Mouse (Mus musculus) left cerebral cortex, postnatal 14 days (tissue): ENCODE measurements around the gene Gpr132. TPM values are rescaled to one million over a fixed set of nuclear protein-coding genes. Genes with fewer than 3 reads are reported as not detected.
"Not testable (repeated sequence)": the region's sequence is repeated elsewhere in the genome, so short reads cannot be mapped to it uniquely, and the experiment has no call there.

ENCODE experiments used
- DNase-seq, 2 experiments: peaks; one replicate each; pipeline ENCODE4 v3.0.0; 2021 to 2022; ENCODE audit warnings: low spot score in 2 of 2, mixed read lengths in 1 of 2
- intact Hi-C: fragments of 180-260 bp; cut with DNase I; formaldehyde crosslinking; loops from one replicate; pipeline ENCODE4 v1.15.1; 2025
- total RNA-seq, 2 experiments: library from RNA; stranded (reverse); gene quantifications; 2 replicates each; pipeline ENCODE4 v1.2.3; 2021

Gene Gpr132
- total RNA-seq, 2 experiments from 2014 or later = not detected

GRCm38 (mm10) chr12:112829244-112829864 lies 38.7 kb downstream of the Gpr132 start, which contains the start of gene Cdca4:
Cdca4 (minus strand) TSS chr12:112829423.
- DNase-seq = peak; percentile 97 to 98
- intact Hi-C loops = loop anchor here (2.0 kb wide), 1 partner anchor 21 kb away; the partner anchor contains the start of gene Clba1

DNA sequence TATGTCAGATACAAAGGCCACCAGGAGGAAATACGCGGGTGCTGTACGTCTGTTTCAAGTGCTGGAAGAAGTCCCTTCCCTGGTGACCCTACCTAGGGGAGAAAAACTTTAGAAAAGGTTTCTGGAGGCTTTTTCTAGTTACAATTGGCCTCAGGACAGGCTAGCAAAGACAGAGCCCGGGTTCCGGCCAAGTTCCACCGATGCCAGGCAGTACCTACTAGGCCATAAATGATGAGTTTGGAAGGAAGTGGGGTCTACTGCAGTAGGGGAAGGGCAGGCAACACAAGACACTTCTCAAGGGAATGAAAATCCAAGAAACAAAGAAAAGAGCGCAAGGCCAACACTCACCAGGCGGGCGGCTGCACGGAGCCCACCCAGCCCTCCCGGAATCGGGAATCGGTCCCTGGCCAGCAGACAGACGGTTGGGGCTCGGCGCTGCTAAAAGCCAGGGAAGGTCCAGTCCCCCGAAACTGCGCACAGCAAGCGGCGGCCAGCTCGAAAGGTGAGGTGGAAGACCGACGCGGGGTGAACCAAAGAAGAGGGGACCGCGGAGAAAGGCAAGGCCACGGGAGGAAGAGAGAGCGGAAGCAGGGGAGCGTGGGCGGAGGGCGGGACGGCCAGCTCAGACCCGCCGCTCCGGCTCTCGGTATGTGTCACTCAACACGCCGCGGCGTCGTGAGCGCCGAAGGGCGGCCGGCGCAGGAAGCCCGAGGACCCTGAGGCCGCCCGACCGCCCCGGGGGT lies 39.4 kb downstream of the Gpr132 start:
- peak in 1 of 2 experiments; percentile 69 for DNase-seq
- intact Hi-C loops = loop anchor here (2.0 kb wide), 1 partner anchor 20 kb away; the partner anchor contains the start of gene Clba1

GRCm38 (mm10) chr12:112825901-112826300 lies 42.1 kb downstream of the Gpr132 start:
- no peak for DNase-seq
- intact Hi-C loops = no loop called here

GRCm38 (mm10) chr12:112823221-112823620 lies 44.8 kb downstream of the Gpr132 start:
- DNase-seq = no peak
- intact Hi-C loops = no loop called here

DNA sequence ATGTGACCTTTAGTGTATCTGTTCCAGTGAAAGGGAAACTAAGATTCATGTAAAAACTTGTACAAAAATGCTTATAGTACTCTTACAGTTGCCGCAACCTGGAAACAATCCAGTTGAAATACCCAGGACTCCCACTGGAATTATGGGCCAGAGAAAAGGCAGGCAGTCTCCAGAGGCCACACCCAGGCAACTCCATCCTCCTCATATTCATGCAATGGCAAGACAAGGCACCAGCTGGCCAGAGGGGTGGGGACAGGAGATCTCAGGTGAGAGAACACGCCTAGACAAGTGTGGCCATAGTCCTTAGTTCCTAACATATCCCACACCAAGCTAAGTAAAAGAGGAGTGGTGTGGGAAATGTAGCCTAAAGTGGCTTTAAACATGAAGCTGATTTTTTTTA lies 45.4 kb downstream of the Gpr132 start:
- no peak for DNase-seq
- intact Hi-C loops = no loop called here

- intact Hi-C loops = no loop called here
- DNase-seq = no peak
Observed at GRCm38 (mm10) chr12:112821974-112822373, 46.1 kb downstream of the Gpr132 start.

- intact Hi-C loops = no loop called here
- no peak for DNase-seq
Observed at GRCm38 (mm10) chr12:112821216-112821615, 46.8 kb downstream of the Gpr132 start.

DNA sequence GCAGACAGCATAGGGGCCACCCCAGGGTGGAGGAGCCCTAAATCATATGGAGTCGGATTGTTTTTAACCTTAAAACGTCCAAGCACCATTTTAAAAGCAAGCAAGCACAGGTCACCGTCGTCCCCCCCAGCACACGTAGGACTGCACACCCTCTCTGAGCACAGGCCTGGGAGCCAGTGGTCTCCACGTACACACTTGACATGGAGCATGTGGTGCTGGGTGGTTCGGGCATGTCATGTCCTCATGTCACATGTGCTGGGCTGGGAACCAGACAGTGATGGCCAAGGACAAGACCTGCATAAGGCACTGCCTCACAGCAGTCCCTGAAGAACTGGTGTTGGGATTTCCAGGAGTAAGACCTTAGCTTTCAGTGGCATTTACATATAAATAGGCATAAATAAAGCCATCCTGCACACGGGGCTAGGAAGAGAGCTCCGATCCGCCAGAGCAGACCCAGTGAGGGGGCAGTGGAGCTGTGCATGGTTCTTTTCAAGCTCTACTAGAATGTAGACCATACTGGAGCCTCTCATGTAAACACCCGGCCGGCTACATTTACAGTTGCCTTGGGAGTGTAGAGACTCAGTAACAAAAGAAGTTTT lies 47.5 kb downstream of the Gpr132 start:
- intact Hi-C loops = no loop called here
- no peak for DNase-seq

DNA sequence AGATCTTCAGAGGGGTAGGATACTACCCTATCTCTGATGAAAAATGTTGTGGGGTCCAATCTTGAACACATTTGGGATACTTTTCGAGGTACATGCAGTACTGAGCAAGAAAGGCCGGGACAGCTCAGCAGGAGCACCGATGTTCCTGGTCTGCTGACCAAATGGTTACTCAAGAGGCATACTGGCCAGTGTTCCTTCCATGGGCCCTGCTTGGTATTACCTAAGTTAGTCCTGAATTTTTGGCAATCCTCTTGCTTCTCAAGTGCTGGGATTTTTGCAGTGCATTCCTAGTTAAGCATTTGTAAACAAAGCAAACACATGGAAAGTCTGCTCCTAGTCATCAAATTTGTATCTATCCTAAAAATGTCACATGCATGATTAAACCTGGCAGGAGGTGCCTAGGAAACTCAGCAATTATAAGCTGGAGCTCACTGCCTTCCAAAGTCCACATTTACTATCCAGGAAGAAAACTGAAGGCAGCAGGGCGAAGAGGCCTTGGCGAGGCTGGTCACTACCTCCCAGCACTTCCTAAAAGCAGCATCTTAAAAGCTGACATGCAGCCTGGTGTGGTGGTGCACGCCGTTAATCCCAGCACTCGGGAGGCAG lies 48.9 kb downstream of the Gpr132 start:
- no peak for DNase-seq
- intact Hi-C loops = no loop called here

- intact Hi-C loops, DNase-seq: not testable (repeated sequence)
Observed at GRCm38 (mm10) chr12:112816866-112817265, 51.2 kb downstream of the Gpr132 start.

DNA sequence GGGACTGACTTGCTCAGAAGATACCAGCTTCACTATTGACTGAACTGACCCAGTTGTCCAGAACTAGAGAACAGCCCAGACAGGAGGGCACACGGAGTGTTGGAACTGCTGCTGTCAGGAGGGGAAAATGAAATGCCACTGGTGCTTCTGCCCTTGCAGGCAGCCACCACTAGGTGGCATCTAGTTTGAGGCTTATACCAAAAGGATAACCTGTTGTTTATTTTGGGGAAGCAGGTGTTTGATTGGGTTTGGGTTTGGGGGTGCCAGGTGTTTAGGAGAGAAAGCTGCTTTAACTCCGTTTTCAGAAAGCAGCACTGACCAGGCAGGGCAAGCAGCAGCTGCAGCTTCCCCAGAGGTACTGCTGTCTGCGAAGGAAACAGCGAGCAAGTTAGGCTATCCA lies 51.7 kb downstream of the Gpr132 start:
- intact Hi-C loops = no loop called here
- DNase-seq = peak; percentile 70 to 78

DNA sequence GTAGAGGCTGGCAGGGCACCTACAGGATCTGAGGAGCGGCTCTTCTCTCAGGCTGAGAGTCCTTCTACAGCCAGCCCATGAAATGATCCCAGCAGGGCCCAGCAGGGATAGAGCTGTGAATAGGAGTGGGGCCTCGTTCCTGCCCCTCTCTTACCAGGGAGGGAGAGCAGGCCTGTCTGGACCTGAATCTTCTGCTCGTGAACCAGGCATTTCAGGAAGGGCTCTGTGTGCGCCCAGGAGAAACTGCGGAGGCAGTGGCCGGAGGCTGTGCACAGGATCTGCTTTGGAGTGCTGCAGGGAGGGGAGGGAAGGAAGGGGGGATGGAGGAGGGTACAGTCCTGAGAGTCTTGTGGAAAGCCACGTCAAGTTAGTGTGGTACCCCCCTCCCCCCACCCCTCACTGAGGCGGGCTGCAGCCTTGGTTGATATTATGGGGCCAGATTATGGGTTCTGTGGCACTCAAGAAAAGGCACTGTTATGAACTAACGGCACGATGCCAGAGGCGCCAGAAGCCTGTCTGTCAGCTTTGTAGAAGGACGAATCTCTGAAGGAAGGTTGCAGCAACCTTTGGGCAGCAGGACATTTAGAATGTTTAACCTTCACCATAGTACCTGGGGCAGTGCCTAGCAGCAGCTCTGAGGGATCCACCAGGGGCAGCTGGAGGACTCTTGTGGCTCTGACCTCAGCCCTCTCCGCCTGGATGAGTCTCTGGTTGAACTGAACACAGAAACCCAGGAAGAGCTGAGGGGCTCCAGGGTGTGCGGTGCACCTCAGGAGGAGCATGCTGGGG lies 53.2 kb downstream of the Gpr132 start:
- DNase-seq = no peak
- intact Hi-C loops = no loop called here

DNA sequence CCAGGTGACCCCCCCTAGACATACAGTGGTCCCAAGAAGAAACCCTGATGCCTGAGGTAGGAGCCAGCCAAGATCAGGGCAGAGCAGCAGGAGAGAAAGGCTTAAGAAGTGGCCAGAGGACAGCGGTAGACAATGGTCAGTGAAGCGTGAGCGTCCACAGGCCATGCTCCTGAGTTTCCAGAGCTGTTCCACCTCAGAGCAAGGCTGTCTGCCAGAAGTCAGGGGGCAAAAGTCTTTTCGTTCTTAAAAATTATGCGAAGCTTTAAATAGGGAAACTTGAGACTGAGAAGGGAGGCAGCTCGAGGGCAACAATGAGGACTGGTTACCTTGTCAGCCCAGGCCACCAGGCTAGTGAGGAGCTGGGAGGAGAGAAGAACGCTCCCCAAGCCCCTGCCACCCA lies 54.7 kb downstream of the Gpr132 start:
- no peak for DNase-seq
- intact Hi-C loops = no loop called here

- intact Hi-C loops = no loop called here
- DNase-seq = no peak
Observed at GRCm38 (mm10) chr12:112810092-112810885, 57.7 kb downstream of the Gpr132 start.

GRCm38 (mm10) chr12:112809641-112810040 lies 58.4 kb downstream of the Gpr132 start:
- intact Hi-C loops = loop anchor here (2.0 kb wide), 1 partner anchor 19 kb away; the partner anchor contains the start of gene Cdca4
- no peak for DNase-seq

GRCm38 (mm10) chr12:112808587-112809364 lies 59.3 kb downstream of the Gpr132 start, which contains the start of gene Clba1:
Clba1 (plus strand) TSS chr12:112808937.
- DNase-seq = peak; percentile 94 to 97
- intact Hi-C loops = loop anchor here (2.0 kb wide), 1 partner anchor 20 kb away; the partner anchor contains the start of gene Cdca4

GRCm38 (mm10) chr12:112808212-112808586 lies 59.8 kb downstream of the Gpr132 start:
- intact Hi-C loops = loop anchor here (2.0 kb wide), 1 partner anchor 21 kb away; the partner anchor contains the start of gene Cdca4
- no peak for DNase-seq
